Mouse (Mus musculus): ENCODE data around the gene Kcnk13. TPM values are rescaled to one million over a fixed set of nuclear protein-coding genes. Genes with fewer than 3 reads are reported as not detected.

The Kcnk13 gene
- polyA plus RNA-seq, 1 experiment from 2014 or later, result 3.4 TPM

Small RNAs within 50 kb of the gene (microRNA-seq; reads per million reads assigned to microRNA genes)
- not detected for gene Gm23291 (ENCODE audit: borderline number of aligned reads)

Other genes starting within 250 kb of the Kcnk13 start
- 10.5 and 12.3 TPM in 2 replicates for gene Efcab11, start 80.1 kb upstream of the Kcnk13 start, polyA plus RNA-seq (2014; fragmentation: Nextera tagmentation; extraction: Ambion mirVana)
- 46.5 and 52.9 TPM in 2 replicates for gene Tdp1, start 80.0 kb upstream of the Kcnk13 start, polyA plus RNA-seq (2014; fragmentation: Nextera tagmentation; extraction: Ambion mirVana)
- 241 and 249 TPM in 2 replicates for gene Psmc1, start 145.7 kb downstream of the Kcnk13 start, polyA plus RNA-seq (2014; fragmentation: Nextera tagmentation; extraction: Ambion mirVana)
- 10.6 and 11.4 TPM in 2 replicates for gene Nrde2, start 195.2 kb downstream of the Kcnk13 start, polyA plus RNA-seq (2014; fragmentation: Nextera tagmentation; extraction: Ambion mirVana)
- 1,378 and 1,440 TPM in 2 replicates for gene Calm1, start 234.9 kb downstream of the Kcnk13 start, polyA plus RNA-seq (2014; fragmentation: Nextera tagmentation; extraction: Ambion mirVana)

Data from embryonic facial prominence, embryonic 14.5 days (tissue).